Comparison of ENCODE assay signal across 28 mouse cellular contexts in genomic region chr3:117725501-117725900, GRCm38 (mm10).
"Had no signal": no experiment of that assay in that cellular context is flagged by ENCODE, and none has a peak within 500 bp of the region (broad histone marks: within the 10 kb centered on the region; RNA-seq: fewer than 3 reads in every experiment).

No protein-coding gene starts in this region.

- H3K36me3 ChIP-seq: embryonic facial prominence, embryonic 10.5 days; embryonic facial prominence, embryonic 12.5 days; embryonic facial prominence, embryonic 13.5 days; embryonic facial prominence, embryonic 15.5 days; forebrain, embryonic 10.5 days; forebrain, embryonic 12.5 days; forebrain, embryonic 15.5 days had no signal

- H3K4me1 ChIP-seq: embryonic facial prominence, embryonic 10.5 days; embryonic facial prominence, embryonic 12.5 days; embryonic facial prominence, embryonic 13.5 days; embryonic facial prominence, embryonic 15.5 days had no signal

- H3K9me3 ChIP-seq: embryonic facial prominence, embryonic 10.5 days; embryonic facial prominence, embryonic 12.5 days; embryonic facial prominence, embryonic 13.5 days; embryonic facial prominence, embryonic 15.5 days; forebrain, embryonic 10.5 days; forebrain, embryonic 12.5 days; forebrain, embryonic 13.5 days; forebrain, embryonic 15.5 days had no signal

- H3K4me2 ChIP-seq: embryonic facial prominence, embryonic 12.5 days; embryonic facial prominence, embryonic 13.5 days; embryonic facial prominence, embryonic 15.5 days; forebrain, embryonic 12.5 days; forebrain, embryonic 13.5 days; forebrain, embryonic 15.5 days had no signal

- ATAC-seq: forebrain, embryonic 13.5 days; forebrain, embryonic 14.5 days; forebrain, embryonic 15.5 days; forebrain, embryonic 16.5 days; forebrain, postnatal 0 days had no signal

- H3K4me3 ChIP-seq: embryonic facial prominence, embryonic 10.5 days; embryonic facial prominence, embryonic 12.5 days; embryonic facial prominence, embryonic 13.5 days; embryonic facial prominence, embryonic 15.5 days; erythroblast, embryonic 14.5 days; forebrain, embryonic 10.5 days; forebrain, embryonic 12.5 days; forebrain, embryonic 13.5 days; forebrain, embryonic 15.5 days; gastrocnemius, adult 2 months had no signal

- H3K27ac ChIP-seq: embryonic facial prominence, embryonic 10.5 days; embryonic facial prominence, embryonic 12.5 days; embryonic facial prominence, embryonic 13.5 days; embryonic facial prominence, embryonic 15.5 days; forebrain, embryonic 10.5 days; forebrain, embryonic 12.5 days; forebrain, embryonic 13.5 days; forebrain, embryonic 15.5 days; gastrocnemius, adult 2 months had no signal

- DNase-seq: cerebellum, adult 2 months; cerebellum, adult 8-10 months; cerebellum, adult 9-10 months; cerebellum, adult 9-11 months; cerebellum, postnatal 10 days; cerebellum, postnatal 14 days; cerebellum, postnatal 25 days; cerebellum, postnatal 36 days; embryo, embryonic 11 days; forebrain, postnatal 0 days; gastrocnemius, adult 2 months; gastrocnemius, postnatal 10 days; gastrocnemius, postnatal 14 days; gastrocnemius, postnatal 25 days; gastrocnemius, postnatal 36 days; heart, adult 11 months; heart, adult 18-20 months had no signal

- H3K27me3 ChIP-seq: embryonic facial prominence, embryonic 12.5 days; embryonic facial prominence, embryonic 13.5 days; embryonic facial prominence, embryonic 15.5 days; forebrain, embryonic 12.5 days; forebrain, embryonic 13.5 days; forebrain, embryonic 15.5 days had no signal

- H3K9ac ChIP-seq: embryonic facial prominence, embryonic 12.5 days; embryonic facial prominence, embryonic 13.5 days; embryonic facial prominence, embryonic 15.5 days; forebrain, embryonic 12.5 days; forebrain, embryonic 13.5 days; forebrain, embryonic 15.5 days; forebrain, postnatal 0 days had no signal
